Mouse (Mus musculus) liver, embryonic 11.5 days (tissue): ENCODE measurements at regions not wholly inside any gene's neighbourhood (a gene's known extent, or its start where the extent isn't known, plus 50 kb on each side); places are given as distances from the start of the nearest gene placed in this dataset.
"Not testable (repeated sequence)": the region's sequence is repeated elsewhere in the genome, so short reads cannot be mapped to it uniquely, and the experiment has no call there.

Experiments used
- ATAC-seq: fragments of 200-750 bp; cut with Nextera tagmentation; replicated peaks from 2 replicates; pipeline ENCODE4 v1.8.0; 2017; ENCODE audit warnings: moderate number of reproducible peaks, mild to moderate bottlenecking, moderate TSS enrichment, moderate library complexity; ENCODE audit not compliant: low FRiP score
- DNase-seq: peaks from one replicate; pipeline ENCODE4 v3.0.0-alpha.2; 2017; ENCODE audit warnings: low spot score
- H3K27ac ChIP-seq: fragments of 300-500 bp; sonication (generic); 2 replicates; pipeline ENCODE4 v1.5.1; 2014; ENCODE audit warnings: mild to moderate bottlenecking, low read depth, low read length, control low read depth
- H3K27me3 ChIP-seq: fragments of 300-500 bp; sonication (generic); replicated peaks from 2 replicates; pipeline ENCODE4 v1.6.1; 2014; ENCODE audit warnings: low read length, mixed read lengths; ENCODE audit not compliant: control insufficient read depth, insufficient read depth
- H3K36me3 ChIP-seq: fragments of 300-500 bp; sonication (generic); 2 replicates; pipeline ENCODE4 v1.6.1; 2014; ENCODE audit warnings: mild to moderate bottlenecking, low read length, moderate library complexity, mixed read lengths; ENCODE audit not compliant: control insufficient read depth, insufficient read depth
- H3K4me1 ChIP-seq: fragments of 300-500 bp; sonication (generic); replicated peaks from 2 replicates; pipeline ENCODE4 v1.6.1; 2014; ENCODE audit warnings: low read length, mixed read lengths; ENCODE audit not compliant: control insufficient read depth, insufficient read depth
- H3K4me2 ChIP-seq: fragments of 300-500 bp; sonication (generic); 2 replicates; pipeline ENCODE4 v1.6.1; 2014; ENCODE audit warnings: mild to moderate bottlenecking, control low read depth, moderate library complexity
- H3K4me3 ChIP-seq: fragments of 300-500 bp; sonication (generic); 2 replicates; pipeline ENCODE4 v1.5.1; 2014; ENCODE audit warnings: low read depth, low read length, control low read depth
- H3K9ac ChIP-seq: fragments of 300-500 bp; sonication (generic); 2 replicates; pipeline ENCODE4 v1.6.1; 2014; ENCODE audit warnings: low read depth, low read length, control low read depth
- H3K9me3 ChIP-seq: fragments of 300-500 bp; sonication (generic); 2 replicates; pipeline ENCODE4 v1.6.1; 2016; ENCODE audit warnings: low read length, inconsistent platforms, mixed read lengths; ENCODE audit not compliant: control insufficient read depth
- WGBS: fragments of 180-500 bp; shearing (Covaris S2); extraction: QIAGEN DNeasy Blood & Tissue Kit; methylation state at CpG from one replicate; pipeline ENCODE4 v1.1.7; 2014; 5-methylcytosine and 5-hydroxymethylcytosine counted together

DNA sequence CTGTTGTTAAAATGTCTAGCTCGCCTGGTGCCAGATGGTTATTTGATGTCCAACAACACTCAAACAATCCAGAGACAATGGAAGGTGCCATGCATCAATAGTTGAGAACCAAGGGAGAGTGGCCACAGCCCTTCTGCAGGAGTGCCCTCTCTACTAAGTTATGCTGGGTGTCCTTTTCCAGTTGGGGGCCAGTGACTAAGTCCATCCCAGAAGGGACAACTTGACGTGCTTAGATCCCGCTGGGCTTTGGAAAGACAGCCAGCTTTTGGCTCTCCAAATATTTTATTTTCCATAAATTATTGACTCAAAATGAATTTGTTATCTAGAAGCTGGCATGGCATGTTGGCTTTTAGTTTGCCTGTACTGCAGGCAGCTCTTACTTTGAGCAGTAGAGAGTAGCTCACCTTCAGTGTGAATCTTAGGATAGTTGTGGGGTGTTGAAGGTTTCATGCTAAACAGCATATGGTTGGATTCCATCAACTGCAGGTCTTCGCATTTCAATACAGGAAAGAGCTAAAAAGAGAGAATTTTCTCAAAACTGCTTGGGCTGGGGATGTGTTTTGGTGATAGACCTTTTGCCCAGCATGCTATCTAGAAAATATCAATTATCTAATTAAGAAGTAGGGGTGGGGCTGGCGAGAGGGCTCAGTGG, 120.8 kb upstream of the Cpsf6 start:
- ATAC-seq (no peak), DNase-seq (no peak)
- Histone ChIP-seq H3K27me3 (no peaks in the 10 kb centered on the region), H3K4me2 (no peak overlapping the region), H3K4me3 (no peak overlapping the region), H3K36me3 (no peaks in the 10 kb centered on the region), H3K9me3 (no peaks in the 10 kb centered on the region), H3K9ac (no peak overlapping the region), H3K4me1 (no peaks in the 10 kb centered on the region), H3K27ac (no peak overlapping the region)
- WGBS, result 88% methylated on average over 5 of the region's 5 CpGs

DNA sequence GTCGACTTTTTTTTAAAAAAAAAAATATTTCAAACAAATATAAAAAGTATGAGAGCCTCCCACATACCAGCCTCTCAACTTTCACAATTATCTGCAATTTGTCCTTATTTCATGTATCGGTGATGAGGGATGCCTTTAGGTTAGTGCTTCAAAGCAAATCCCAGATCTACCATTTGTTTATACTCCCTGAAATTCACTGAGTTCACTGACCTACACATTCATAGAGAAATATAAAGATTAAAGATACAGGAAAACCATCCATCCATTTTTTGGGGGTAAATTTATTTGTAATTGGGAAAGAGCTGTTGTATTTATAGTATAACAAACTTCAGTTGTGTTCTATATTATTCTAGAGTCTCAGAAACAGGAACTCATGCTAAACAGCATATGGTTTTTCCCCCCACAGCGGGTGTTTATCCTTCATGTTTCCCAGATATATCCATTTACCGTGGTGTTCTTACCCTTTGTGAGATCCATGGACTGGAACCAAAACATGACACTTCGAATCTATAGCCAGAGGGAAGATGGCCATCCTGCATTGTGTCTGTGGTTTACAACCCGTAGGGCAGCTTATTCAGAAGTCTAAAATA, 120.1 kb upstream of the Cpsf6 start:
- Histone ChIP-seq H3K9ac (no peak overlapping the region), H3K36me3 (no peaks in the 10 kb centered on the region)
- ATAC-seq, result no peak

DNA sequence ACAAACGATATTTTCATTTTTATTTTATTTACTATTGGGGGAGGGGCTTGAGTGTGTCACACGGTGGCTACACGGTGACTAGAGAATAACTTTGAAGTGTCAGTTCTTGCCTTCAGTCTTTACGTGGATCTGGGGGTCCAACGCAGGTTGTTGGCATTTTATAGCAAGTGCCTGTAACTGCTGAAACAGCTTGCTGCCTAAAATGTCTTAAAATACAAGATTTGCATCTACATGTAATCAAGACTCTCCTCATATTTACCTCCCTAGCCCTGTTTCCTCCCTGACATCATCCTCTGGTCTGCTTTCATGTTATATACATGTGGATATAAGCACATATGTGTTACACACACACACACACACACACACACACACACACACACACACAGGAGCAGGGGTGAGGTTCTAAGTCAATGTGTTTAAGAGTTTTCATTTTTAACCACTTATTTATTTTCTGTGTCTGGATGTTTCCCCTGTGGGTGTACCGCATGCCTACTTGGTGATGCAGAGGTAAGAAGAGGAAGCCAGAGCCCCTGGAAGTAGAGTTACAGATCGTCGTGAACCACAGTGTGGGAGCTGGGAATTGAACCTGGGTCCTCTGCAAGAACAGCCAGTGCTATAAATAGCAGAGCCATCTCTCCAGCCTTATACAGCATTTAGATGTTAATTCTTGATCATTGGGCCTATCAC, 119.5 kb upstream of the Cpsf6 start:
- DNase-seq (no peak), ATAC-seq (no peak)
- peaks cover 5% of the 10 kb centered on the region; the same call in 1 of the 2 replicates for H3K4me1 ChIP-seq
- no peak overlapping the region for H3K9ac ChIP-seq
- H3K36me3 ChIP-seq, result no peaks in the 10 kb centered on the region
- no peak overlapping the region for H3K27ac ChIP-seq
- no peak overlapping the region for H3K4me2 ChIP-seq
- H3K4me3 ChIP-seq, result no peak overlapping the region
- no peaks in the 10 kb centered on the region for H3K9me3 ChIP-seq
- 82% methylated on average over 8 of the region's 8 CpGs for WGBS
- H3K27me3 ChIP-seq, result no peaks in the 10 kb centered on the region

More for the DNA sequence above, 120.1 kb upstream of the Cpsf6 start:
- H3K4me2 ChIP-seq, result no peak overlapping the region
- no peak overlapping the region for H3K27ac ChIP-seq
- no peaks in the 10 kb centered on the region for H3K27me3 ChIP-seq
- no peak overlapping the region for H3K4me3 ChIP-seq
- WGBS, result 79% methylated on average over 6 of the region's 6 CpGs
- no peaks in the 10 kb centered on the region for H3K4me1 ChIP-seq
- H3K9me3 ChIP-seq, result no peaks in the 10 kb centered on the region
- no peak for DNase-seq

GRCm38 (mm10) chr10:117498497-117498896, 118.7 kb upstream of the Cpsf6 start:
- Histone ChIP-seq H3K27ac (no peak overlapping the region), H3K4me3 (no peak overlapping the region), H3K4me2 (no peak overlapping the region), H3K4me1 (peaks cover 6% of the 10 kb centered on the region; the same call in 1 of the 2 replicates), H3K36me3 (no peaks in the 10 kb centered on the region), H3K27me3 (no peaks in the 10 kb centered on the region), H3K9me3 (no peaks in the 10 kb centered on the region), H3K9ac (no peak overlapping the region)
- DNase-seq (no peak), ATAC-seq (no peak)
- 54% methylated on average over 6 of the region's 6 CpGs for WGBS

DNA sequence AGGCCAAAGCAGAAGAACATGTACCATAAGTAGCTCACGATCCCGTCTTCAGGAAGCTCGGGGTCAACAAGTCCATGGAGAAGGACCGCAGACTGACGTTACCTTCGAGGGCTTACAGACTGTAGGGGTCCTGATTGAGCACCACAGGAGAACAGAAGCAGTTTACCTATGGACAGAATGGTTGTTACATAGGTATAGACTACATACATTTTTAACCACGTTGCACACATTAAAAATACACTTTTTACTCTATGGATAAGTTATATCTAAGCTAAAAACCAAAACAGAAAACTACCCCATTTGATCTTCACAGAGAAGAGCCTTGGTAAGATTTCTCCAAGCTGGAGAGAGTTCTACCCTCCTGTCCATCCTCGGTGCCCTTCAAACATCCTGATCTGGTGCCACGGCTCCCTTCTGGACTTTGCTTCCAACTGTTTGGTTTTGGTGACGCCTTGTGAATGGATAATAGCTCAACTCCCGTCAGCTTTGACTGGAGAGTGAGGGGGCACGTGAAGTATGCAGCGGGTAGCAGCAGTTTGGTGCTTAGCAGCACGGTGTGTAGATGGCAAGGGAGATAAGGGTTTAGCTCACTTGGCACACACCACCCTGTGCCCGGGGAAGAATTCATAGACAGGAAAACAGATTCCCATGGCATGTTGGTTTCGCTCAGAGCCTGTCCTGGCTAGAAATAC, 117.9 kb upstream of the Cpsf6 start:
- ATAC-seq, result no peak

GRCm38 (mm10) chr10:117497082-117497481, 117.3 kb upstream of the Cpsf6 start:
- not testable (repeated sequence) for H3K9ac ChIP-seq, H3K4me2 ChIP-seq, H3K4me3 ChIP-seq, H3K9me3 ChIP-seq, DNase-seq, H3K36me3 ChIP-seq, H3K4me1 ChIP-seq, ATAC-seq, H3K27ac ChIP-seq, H3K27me3 ChIP-seq
- WGBS, result 79% methylated on average over 1 of the region's 1 CpGs

More for the DNA sequence above, 117.9 kb upstream of the Cpsf6 start:
- no peaks in the 10 kb centered on the region for H3K36me3 ChIP-seq
- H3K4me3 ChIP-seq, result no peak overlapping the region
- no peak overlapping the region for H3K9ac ChIP-seq
- 75% methylated on average over 16 of the region's 16 CpGs for WGBS
- H3K4me2 ChIP-seq, result no peak overlapping the region
- H3K9me3 ChIP-seq, result no peaks in the 10 kb centered on the region
- no peaks in the 10 kb centered on the region for H3K27me3 ChIP-seq
- no peak overlapping the region for H3K27ac ChIP-seq
- no peak for DNase-seq
- peaks cover 6% of the 10 kb centered on the region; the same call in 1 of the 2 replicates for H3K4me1 ChIP-seq

GRCm38 (mm10) chr10:117496064-117497011, 116.5 kb upstream of the Cpsf6 start:
- 80% methylated on average over 21 of the region's 21 CpGs for WGBS
- no peaks in the 10 kb centered on the region for H3K36me3 ChIP-seq
- no peak overlapping the region for H3K9ac ChIP-seq
- no peaks in the 10 kb centered on the region for H3K9me3 ChIP-seq
- DNase-seq (no peak), ATAC-seq (no peak)
- H3K27ac ChIP-seq, result no peak overlapping the region
- no peak overlapping the region for H3K4me3 ChIP-seq
- H3K27me3 ChIP-seq, result no peaks in the 10 kb centered on the region
- peaks cover 6% of the 10 kb centered on the region; the same call in 1 of the 2 replicates for H3K4me1 ChIP-seq
- no peak overlapping the region for H3K4me2 ChIP-seq
